Mouse (Mus musculus): ENCODE measurements at regions not wholly inside any gene's neighbourhood (a gene's known extent, or its start where the extent isn't known, plus 50 kb on each side); places are given as distances from the start of the nearest gene placed in this dataset.

GRCm38 (mm10) chr7:124455659-124456058 lies 473.0 kb downstream of the Hs3st4 start:
- DNase-seq: no peak

- DNase-seq: no peak
These were observed 504.7 kb downstream of the Hs3st4 start for GRCm38 (mm10) chr7:124487326-124487725.

GRCm38 (mm10) chr7:124491109-124491793 lies 508.6 kb downstream of the Hs3st4 start:
- peak; percentile 84 to 87 for DNase-seq

DNA sequence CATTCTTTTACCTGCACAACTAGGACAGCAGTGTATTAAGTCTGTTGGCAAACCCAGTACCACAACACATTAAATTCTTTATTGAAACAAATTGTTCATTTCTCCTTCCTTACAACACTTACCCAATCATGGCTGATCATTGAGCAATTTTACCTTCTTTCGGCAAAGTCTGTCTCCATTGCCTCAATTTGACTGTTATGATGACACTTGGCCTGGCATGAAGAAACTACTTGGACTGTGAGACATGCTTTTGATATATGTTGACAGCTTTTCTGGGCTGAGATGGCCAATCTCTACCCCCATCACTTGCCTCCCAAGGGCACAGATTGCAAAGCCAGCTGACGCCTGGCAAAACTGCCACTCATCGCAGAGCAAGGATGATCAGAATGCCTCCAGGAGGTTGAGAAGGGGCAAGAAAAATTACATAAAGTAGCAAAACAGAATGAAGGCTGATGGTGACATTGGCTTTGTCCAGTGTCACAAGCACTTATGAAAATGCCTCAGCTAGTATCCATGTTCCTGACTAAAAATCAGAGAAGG lies 509.3 kb downstream of the Hs3st4 start:
- no peak for DNase-seq

- DNase-seq: no peak
These were observed 518.0 kb downstream of the Hs3st4 start for GRCm38 (mm10) chr7:124500636-124501035.

DNA sequence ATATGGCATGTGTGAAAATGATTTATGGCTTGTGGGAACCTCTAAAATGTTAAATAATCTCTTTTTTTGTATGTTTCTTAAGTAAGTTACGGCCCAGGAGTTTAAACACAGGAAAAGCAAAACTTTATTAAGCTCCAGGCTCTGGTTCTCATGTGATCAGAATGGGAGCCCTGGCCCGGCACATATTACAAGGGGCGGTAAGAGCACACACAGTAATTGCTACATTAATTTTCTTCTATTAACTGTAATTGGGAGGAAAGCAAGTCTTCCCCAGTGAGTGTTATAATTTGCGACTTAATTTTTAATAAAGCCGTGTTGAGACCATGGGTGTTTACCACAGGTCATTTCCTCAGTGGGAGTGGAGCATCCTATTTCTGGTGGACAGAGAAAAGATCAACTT lies 520.1 kb downstream of the Hs3st4 start:
- DNase-seq: no peak

GRCm38 (mm10) chr7:124549038-124549437 lies 566.4 kb downstream of the Hs3st4 start:
- peak; percentile 69 to 75 for DNase-seq

DNA sequence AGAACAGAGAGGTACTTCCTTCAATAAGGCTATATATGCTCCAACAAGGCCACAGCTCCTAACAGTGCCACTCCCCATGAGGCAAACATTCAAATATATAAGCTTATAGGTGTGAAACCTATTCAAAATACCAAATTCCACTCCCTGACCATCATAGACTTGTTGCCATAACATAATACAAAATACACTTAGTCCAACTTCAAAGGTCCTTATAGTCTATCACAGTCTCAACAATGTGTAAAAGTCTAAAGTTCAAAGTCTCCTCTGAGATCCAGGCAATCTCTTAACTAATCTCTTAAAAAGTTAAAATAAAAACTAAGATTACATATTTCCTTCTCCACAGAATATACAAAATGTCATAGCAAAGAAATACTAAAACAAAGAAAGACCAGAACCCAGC lies 574.5 kb downstream of the Hs3st4 start:
- DNase-seq: no peak

GRCm38 (mm10) chr7:124570804-124571203 lies 588.1 kb downstream of the Hs3st4 start:
- no peak for DNase-seq

DNA sequence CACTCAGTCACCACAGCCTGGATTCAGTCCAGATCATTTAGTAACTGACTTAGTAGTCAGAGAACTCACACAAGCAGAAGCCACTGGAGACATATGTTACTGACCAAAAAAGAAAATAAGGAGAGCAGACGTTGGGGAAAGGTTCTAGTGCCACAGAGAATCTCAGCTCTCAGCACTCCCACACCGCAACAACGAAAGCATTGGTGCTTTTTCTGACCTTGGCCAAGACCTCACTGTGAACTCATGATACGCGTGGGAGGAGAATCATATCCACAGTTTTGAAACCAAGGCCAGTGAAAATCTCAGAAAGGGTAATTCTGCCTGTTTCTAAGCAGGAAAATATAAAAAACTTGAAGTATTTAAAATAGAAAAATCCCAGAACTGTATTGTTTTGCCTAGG lies 591.0 kb downstream of the Hs3st4 start:
- no peak for DNase-seq

DNA sequence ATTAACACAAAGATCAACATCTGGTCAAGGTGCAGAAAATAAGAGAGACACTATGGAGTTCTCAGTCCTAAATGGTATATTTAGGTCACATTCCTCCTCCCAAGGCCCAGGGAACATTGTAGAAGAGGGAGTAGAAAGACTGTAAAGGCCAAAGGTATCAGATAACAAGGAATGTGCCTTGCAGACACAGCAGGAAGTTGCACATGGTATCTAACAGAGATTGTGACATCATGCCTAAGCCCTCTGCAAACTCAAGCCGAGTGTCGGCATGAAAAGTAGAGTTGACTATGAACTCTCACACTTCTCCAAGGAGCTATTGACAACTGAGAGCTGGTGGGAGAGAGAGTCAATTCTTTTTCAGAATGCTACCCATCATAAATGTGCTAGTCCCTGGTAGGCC lies 598.7 kb downstream of the Hs3st4 start:
- no peak for DNase-seq

- no peak for DNase-seq
These were observed 602.6 kb downstream of the Hs3st4 start for GRCm38 (mm10) chr7:124585296-124585695.

DNA sequence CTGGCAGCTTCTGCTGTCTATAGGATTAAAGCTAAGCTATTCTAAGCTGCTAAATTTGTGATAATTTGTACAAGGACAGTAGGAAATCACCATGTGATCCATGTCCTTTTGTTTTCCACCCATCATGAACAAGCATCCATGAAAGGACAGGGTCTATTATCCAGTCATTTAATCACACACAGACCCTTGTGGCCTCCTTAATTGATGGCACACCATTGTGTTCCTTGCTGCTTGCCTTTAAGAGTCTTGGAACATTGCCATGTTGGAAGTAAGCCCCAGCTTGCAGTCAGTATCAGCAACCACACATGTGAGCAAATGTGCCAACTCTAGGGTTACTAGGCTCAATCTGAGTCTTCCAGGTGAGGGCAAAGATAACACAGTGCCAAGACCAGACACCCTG lies 608.7 kb downstream of the Hs3st4 start:
- DNase-seq: no peak

- DNase-seq: peak in 1 of 2 experiments; percentile 43
These were observed 610.8 kb downstream of the Hs3st4 start for GRCm38 (mm10) chr7:124593462-124593861.

- no peak for DNase-seq
These were observed 618.1 kb downstream of the Hs3st4 start for GRCm38 (mm10) chr7:124600767-124601166.

- no peak for DNase-seq
These were observed 621.9 kb downstream of the Hs3st4 start for GRCm38 (mm10) chr7:124604581-124604980.

DNA sequence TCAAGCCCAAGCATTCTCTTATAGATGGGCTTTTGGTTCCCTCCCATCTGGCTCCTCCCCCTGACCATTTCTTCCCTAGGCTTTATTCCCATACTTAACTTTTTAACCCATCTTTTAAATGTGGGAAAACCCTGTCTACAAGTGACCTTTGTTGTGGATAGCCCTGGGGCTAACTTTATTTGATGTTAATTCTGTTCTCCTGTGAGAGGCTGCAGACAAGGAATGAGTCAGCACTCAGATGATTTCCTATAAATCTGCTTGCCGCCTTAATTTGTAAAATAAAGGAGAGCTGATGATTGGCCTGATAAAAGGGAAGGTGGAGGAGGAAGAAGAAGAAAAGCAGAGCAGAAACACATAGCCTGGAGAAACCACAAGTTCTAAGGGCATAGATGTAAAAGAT lies 623.3 kb downstream of the Hs3st4 start:
- DNase-seq: no peak

GRCm38 (mm10) chr7:124607061-124607460 lies 624.4 kb downstream of the Hs3st4 start:
- no peak for DNase-seq

GRCm38 (mm10) chr7:124610437-124610836 lies 627.8 kb downstream of the Hs3st4 start:
- DNase-seq: no peak

DNA sequence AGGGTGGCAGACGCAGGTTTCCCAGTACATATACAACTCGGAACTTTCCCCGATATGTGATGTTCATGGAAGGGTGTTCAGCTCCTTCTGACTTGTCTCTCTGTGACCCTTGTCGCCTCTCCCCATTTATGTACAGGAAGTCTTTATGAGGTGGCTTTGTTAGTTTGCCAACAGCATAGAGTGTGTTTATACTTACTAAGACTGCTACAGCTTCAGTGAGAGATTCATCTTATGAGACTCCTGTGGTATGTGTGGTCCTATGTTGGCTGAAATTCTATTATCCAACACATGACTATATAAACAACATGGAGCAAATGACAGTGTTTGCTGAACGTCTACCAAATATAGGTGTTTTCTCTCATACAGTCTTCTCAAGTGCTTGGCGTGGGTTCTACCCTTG lies 664.5 kb downstream of the Hs3st4 start:
- no peak for DNase-seq

GRCm38 (mm10) chr7:124667180-124667968 lies 684.7 kb downstream of the Hs3st4 start:
- DNase-seq: no peak

DNA sequence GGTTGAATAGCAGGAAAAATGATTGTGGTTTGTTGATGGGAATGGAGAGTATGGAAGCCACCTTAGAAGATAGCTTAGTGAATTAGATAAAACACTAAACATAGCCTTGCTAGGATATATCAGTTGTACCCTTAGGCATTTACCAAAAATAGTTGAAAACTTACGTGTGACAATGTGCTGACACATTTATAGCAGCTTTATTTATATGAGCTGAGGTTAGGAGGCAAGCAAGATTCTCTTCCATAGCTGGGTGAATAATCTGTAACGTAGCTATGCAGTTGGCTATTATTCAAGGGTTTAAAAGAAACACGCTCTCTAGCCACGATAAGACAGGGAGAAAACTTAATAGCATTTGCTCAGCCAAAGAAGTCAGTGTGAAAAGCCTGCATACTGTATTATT lies 685.4 kb downstream of the Hs3st4 start:
- no peak for DNase-seq

GRCm38 (mm10) chr7:124670477-124670876 lies 687.8 kb downstream of the Hs3st4 start:
- no peak for DNase-seq

GRCm38 (mm10) chr7:124671117-124671516 lies 688.4 kb downstream of the Hs3st4 start:
- DNase-seq: no peak

All from kidney, postnatal 25 days (tissue).